Mouse (Mus musculus): Measurements from ENCODE around the gene Rbak.
"Not testable (repeated sequence)": the region's sequence is repeated elsewhere in the genome, so short reads cannot be mapped to it uniquely, and the experiment has no call there.

Rbak gene

DNA sequence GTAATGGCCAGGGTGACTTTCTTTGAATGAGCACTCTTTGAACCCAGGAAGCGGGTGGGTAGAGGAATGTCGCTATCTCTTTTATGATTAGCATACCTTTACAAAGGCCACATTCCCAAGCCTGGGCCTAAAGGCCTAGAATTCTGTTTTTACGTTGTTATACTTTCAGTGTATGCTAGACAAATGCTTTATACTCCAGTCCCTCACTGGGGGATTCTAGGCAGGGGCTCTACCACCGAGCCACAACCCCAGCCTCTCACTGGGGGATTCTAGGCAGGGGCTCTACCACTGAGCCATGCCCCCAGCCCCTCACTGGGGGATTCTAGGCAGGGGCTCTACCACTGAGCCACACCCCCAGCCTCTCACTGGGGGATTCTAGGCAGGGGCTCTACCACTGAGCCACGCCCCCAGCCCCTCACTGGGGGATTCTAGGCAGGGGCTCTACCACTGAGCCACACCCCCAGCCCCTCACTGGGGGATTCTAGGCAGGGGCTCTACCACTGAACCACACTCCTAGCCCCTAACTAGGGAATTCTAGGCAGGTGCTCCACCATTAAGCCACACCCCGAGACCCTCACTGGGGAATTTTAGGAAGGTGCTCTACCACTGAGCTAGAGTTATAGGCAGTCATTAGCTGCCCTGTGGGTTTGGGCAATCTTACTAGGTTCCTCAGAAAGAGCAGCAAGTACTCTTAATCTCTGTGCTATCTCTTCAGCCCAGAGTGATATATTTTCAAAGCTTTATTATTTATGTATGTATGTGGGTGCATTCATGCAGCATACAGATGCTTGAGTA is 46.2 kb downstream of the Rbak start:
- DNase-seq (ENCODE audit: low read depth) = not testable (repeated sequence)

DNA sequence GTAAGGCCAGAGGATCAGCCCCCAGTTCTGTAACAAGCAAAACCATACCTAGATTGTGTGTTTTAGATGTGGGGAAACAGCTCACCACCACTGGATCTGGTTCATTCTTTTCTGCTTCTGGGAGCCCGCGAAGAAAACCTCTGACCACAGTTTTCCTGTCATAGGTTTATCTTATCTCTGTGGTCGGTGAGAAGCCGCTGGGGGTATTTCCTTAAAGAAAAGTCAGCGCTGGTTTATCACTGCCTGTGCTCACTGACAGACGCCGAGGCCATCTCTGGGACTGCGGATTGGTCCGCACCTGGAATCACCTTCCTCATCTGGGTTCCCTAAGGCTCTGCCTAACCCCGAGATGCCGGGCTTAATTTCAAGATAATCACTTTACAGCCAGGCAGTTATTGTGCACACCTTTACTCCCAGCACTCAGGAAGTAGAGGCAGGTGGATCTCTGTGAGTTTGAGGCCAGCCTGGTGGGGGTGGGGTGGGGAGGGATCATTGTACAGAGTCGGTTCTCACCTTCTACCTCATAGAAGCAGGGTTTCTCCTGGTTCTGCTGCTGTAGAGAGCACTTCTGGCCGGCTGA is 47.5 kb downstream of the Rbak start:
- peak; percentile 85 for DNase-seq (ENCODE audit: low read depth)

DNA sequence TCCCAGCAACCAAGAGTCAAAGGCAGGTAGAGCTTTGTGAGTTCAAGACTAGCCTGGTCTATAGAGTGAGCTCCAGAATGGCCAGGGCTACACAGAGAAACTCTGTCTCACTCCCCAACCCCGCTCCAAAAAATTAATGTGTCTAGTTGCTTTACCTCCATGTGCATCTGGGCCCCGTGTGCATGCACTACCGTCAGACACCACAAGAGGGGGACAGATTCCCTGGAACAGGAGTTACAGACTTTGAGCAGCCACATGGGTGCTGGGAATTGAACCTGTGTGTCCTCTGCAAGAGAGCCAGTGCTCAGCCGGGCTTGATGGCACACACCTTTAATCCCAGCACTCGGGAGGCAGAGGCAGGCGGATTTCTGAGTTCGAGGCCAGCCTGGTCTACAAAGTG is 50.2 kb downstream of the Rbak start:
- DNase-seq (ENCODE audit: low read depth) = peak; percentile 72

DNA sequence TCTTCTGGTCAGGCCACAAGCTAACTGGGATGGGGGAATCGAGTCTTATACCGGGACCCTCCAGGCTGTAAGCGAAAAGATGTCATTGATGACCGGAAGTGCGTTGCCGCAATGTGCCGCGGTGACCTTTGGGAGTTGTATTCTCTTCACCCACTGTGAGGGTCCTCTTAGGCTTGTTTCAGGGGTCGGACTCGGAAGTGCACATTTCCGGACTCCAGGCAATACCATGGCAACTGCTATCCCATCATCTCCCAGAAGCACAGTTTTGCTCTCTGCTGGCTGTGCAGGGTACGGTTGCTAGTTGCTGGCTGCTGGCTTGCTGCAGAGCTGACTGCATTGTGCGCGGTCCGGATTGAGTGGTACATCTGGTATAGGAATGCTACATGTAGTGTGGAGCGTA is 51.5 kb downstream of the Rbak start:
- DNase-seq (ENCODE audit: low read depth) = no peak

DNA sequence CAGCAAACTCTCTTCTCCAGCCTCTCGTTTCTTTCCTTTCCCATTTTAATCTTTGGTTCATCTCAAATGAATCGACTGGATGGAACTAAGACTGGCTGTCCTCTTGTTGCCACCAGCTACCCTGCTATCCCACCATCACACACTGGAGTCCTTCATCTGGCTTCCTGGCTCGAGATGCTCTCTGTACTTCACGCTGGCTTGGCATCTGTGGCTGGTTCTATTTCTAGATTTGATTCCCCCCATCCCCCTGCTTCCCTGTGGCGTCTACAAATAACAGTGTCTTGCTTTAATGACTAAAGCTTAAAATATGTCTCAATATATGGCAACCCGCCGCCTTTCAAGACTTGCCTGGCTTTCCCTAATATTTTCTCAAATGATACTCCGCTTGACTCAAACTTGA is 52.7 kb downstream of the Rbak start:
- DNase-seq (ENCODE audit: low read depth) = no peak

DNA sequence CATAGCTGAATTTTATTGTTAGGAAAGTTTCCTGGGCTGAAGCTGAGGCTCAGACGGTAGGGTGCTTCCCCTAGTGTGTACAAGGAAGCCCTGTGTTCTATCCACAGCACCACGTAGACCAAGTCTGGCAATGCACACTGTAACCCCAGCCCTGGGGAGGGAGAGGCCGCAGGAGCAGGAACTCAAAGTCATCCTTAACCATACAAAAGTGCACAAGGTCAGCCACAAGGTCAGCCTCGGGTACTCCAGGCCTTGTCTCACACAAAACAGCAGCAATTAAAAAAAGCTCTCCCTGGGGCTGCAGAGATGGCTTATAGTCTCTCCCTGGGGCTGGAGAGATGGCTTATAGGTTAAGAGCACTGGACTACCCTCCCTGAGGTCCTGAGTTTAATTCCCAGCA is 53.7 kb downstream of the Rbak start:
- no peak for DNase-seq (ENCODE audit: low read depth)

DNA sequence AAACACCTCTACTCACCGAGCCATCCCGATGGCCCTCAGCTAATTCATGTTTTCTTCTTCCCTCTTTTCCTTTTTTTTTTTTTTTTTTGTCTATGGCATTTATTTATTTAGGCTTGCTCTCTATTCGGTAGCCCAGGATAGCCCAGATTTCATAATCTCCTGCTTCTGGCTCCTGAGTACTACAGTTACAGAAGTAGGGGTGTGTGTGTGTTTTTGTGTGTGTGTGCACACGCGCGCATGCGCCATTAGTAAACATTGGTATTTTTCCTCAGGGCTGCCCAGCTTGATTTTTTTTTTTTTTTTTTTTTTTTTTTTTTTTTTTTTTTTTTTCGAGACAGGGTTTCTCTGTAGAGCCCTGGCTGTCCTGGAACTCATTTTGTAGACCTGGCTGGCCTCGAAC is 54.5 kb downstream of the Rbak start:
- DNase-seq (ENCODE audit: low read depth) = no peak

DNA sequence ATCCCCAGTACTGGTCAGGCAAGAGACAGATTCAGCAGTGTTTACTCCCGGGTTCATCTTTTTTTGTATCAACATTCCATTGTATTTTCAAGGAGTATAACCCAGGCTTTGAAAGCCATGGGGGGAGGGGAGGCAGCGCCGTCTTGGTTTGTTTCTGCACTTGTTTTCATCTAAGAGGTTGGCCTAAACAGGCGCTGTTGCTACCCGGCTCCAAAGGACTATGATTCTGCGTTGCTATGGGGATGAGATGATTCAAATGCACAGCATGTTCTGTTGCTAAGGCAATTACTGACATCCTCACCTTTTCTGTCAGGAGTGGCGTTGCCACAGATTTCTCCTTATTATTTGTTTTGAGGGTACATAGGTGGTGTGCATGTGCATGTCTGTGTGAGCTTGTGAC is 55.0 kb downstream of the Rbak start:
- no peak for DNase-seq (ENCODE audit: low read depth)

DNA sequence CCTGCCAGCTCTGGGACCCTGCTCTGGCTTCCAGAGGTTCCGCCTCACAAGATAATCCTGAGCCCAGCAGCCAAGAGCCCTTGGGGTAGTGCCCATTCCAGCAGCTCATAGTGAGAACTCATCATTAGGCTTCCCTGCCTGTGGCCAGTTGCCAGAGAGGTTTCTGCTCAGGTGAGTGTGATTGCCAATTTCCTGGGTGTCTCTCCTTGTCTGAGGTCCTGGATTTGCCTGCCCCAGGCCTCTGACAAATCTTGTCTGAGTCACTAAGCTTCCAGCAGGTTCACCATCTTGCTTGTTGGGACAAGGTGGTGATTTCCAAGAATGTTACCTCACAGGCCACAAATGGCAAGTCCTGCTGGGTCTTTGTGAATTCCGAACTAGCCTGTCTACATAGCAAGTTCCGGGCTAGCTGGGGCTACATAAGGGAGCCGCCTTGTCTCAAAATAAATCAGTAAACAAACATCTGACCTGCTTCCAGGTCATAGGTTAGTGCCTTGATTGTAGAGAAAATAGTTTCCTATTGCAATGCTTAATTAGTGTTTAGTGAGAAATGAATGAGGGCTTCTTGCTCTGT is 55.7 kb downstream of the Rbak start:
- no peak for DNase-seq (ENCODE audit: low read depth)

DNA sequence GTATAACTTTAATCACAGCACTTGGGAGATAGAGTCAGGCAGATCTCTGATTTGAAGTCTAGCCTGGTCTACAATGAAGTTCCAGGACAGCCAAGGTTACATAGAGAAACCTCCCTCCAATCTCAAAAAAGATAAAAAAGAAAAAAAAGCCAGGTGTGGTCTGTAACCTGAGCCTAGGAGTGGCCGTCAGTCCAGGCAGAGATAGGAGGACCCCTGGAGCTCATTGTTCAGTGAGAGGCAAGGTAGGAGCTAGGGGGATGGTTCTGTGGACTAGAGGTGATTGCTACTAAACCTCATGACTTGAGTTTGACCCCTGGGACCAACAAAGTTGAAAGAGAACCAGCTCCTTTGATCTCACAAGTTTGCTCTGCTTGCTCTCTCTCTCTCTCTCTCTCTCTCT is 57.9 kb downstream of the Rbak start:
- no peak for DNase-seq (ENCODE audit: low read depth)

Measured in induced T-regulatory cell, adult 2 months (primary cell).